Mouse (Mus musculus): ENCODE measurements around the gene Plet1. TPM values are rescaled to one million over a fixed set of nuclear protein-coding genes. Genes with fewer than 3 reads are reported as not detected.

Plet1 gene
- polyA plus RNA-seq (2016; fragmentation: Nextera tagmentation; extraction: Ambion mirVana): 0.29 TPM in 1 of 2 replicates, not detected in the other

- no peak within 1 kb of the TSS for H3K4me3 ChIP-seq
- H3K27me3 ChIP-seq (ENCODE audit: low read depth, poor library complexity, severe bottlenecking): no peaks in the 10 kb centered on the region
- H3K9me3 ChIP-seq (replicated peaks): no peaks in the 10 kb centered on the region
- H3K36me3 ChIP-seq: no peaks in the 10 kb centered on the region
- no peak within 1 kb of the TSS for H3K27ac ChIP-seq
- peaks cover 25% of the 10 kb centered on the region for H3K4me1 ChIP-seq
- WGBS: 77% methylated on average over 6 of the region's 6 CpGs
- no peak for DNase-seq (ENCODE audit: low spot score)
Observed at GRCm38 (mm10) chr9:50494311-50494710, at the start of gene Plet1. Gene Plet1 (plus strand): TSS chr9:50494525.

DNA sequence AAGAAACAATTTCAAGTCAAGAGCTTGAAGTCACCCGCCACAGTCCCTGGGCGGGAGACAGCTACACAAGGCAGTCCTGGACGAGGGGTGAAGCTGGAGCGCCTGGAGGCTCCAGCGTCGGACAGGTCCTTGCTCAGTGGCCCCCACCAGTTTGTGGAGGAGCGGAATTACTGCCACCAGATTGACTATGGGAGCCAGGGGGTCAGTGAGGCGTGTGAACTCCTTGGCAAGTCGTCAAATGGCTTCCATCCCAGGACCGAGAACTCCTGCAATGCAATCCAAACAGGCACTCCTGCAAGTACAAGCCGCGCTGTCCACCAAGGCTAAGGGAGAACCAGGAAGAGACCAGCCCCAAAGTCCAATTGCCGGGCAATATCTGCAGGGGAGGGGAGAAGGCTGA, 45.3 kb upstream of the Plet1 start:
- 71% methylated on average over 13 of the region's 13 CpGs for WGBS
- Histone ChIP-seq H3K4me3 (no peak overlapping the region), H3K9me3 (replicated peaks) (no peaks in the 10 kb centered on the region), H3K4me1 (no peaks in the 10 kb centered on the region), H3K27me3 (ENCODE audit: low read depth, poor library complexity, severe bottlenecking) (no peaks in the 10 kb centered on the region), H3K27ac (no peak overlapping the region), H3K36me3 (no peaks in the 10 kb centered on the region)
- DNase-seq (ENCODE audit: low spot score): no peak

DNA sequence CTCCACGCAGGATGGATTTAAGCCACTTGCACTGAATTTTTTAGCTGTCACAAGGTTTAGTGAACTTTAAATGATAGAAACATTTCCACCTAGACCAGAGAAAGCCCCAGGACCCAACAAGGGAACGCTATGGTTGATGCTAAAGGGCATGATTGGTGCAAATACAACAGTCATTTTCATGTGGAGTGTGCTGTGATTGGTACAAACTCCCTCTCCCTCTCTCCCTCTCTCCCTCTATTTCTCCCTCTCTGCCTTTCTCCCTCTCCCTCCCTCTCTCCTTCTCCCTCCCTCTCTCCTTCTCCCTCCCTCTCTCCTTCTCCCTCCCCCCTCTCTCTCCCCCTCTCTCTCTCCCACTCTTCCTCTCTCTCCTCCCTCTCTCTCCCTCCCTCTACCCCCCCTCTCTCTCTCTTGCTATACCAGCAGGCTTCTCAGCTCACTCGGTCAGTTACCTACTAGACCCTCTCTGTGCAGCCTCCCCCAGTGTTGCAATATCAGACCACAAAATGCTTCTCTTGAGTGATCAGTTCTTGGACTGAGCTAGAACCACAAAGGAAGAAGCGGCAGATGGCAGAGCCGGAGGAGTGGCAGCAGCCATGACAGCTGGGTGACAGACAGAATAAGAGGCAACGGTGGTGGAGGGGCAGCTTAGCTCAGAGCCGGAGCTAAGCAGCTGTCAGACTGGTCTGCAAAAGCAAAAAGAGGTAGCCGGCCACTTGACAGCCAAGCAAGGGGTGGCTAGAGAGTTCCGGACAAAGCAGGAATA, 42.7 kb upstream of the Plet1 start:
- Histone ChIP-seq H3K27me3 (ENCODE audit: low read depth, poor library complexity, severe bottlenecking) (no peaks in the 10 kb centered on the region), H3K9me3 (replicated peaks) (no peaks in the 10 kb centered on the region), H3K4me1 (no peaks in the 10 kb centered on the region), H3K36me3 (no peaks in the 10 kb centered on the region), H3K27ac (no peak overlapping the region), H3K4me3 (no peak overlapping the region)
- DNase-seq (ENCODE audit: low spot score): no peak
- 70% methylated on average over 9 of the region's 9 CpGs for WGBS

- H3K27ac ChIP-seq: no peak overlapping the region
- no peaks in the 10 kb centered on the region for H3K4me1 ChIP-seq
- H3K36me3 ChIP-seq: no peaks in the 10 kb centered on the region
- H3K4me3 ChIP-seq: peak overlapping the region; percentile 23; the same call in 1 of the 2 replicates
- H3K9me3 ChIP-seq (replicated peaks): no peaks in the 10 kb centered on the region
- 16% methylated on average over 10 of the region's 10 CpGs for WGBS
- no peaks in the 10 kb centered on the region for H3K27me3 ChIP-seq (ENCODE audit: low read depth, poor library complexity, severe bottlenecking)
- DNase-seq (ENCODE audit: low spot score): peak; percentile 85
Observed at GRCm38 (mm10) chr9:50452303-50452775, 42.0 kb upstream of the Plet1 start.

DNA sequence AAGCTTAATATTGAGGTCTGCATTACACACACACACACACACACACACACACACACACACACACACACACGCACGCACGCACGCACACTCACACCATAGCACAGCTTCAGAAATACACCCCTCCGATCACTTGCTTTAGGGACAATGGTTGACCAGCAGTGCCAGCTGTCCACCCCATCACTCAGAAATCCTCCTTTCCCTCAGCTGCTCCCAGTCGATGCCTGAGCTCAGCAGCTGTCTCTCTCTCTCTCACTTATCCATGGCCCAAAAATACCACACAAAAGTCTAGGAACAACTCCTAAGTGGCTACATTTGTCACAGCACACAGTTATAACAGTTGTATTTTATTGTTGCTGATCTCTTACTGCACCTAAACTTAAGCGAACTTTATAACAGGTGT, 36.7 kb upstream of the Plet1 start:
- DNase-seq (ENCODE audit: low spot score): no peak
- Histone ChIP-seq H3K27me3 (ENCODE audit: low read depth, poor library complexity, severe bottlenecking) (no peaks in the 10 kb centered on the region), H3K9me3 (replicated peaks) (no peaks in the 10 kb centered on the region), H3K27ac (no peak overlapping the region), H3K4me1 (peaks cover 2% of the 10 kb centered on the region), H3K4me3 (no peak overlapping the region), H3K36me3 (no peaks in the 10 kb centered on the region)
- WGBS: 85% methylated on average over 7 of the region's 7 CpGs

DNA sequence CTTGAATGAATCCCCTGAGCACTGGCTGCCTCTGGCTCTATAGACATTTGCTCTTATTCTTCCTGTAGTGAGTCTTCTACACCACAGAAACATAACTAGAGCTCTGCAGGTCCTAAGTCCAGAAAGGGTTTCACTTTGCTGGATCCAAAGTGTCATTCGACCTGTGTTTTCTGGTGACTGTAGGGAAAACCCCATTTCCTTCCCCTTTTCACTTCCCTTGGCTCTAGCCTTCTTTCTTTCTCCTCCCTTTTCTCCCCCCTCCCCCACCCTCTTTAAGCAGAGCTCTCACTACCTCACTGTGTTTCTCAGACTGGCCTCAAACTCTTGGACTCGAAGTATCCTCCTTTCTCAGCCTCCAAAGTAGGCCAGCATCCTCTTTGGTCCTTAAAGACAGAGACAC, 34.8 kb upstream of the Plet1 start:
- Histone ChIP-seq H3K4me1 (peaks cover 5% of the 10 kb centered on the region), H3K27ac (no peak overlapping the region), H3K27me3 (ENCODE audit: low read depth, poor library complexity, severe bottlenecking) (no peaks in the 10 kb centered on the region), H3K36me3 (no peaks in the 10 kb centered on the region), H3K9me3 (replicated peaks) (no peaks in the 10 kb centered on the region), H3K4me3 (no peak overlapping the region)
- no peak for DNase-seq (ENCODE audit: low spot score)
- WGBS: 71% methylated on average over 2 of the region's 2 CpGs

GRCm38 (mm10) chr9:50462494-50463204, 31.7 kb upstream of the Plet1 start:
- DNase-seq (ENCODE audit: low spot score): peak; percentile 77
- H3K27me3 ChIP-seq (ENCODE audit: low read depth, poor library complexity, severe bottlenecking): no peaks in the 10 kb centered on the region
- H3K4me1 ChIP-seq: peaks cover 5% of the 10 kb centered on the region
- no peaks in the 10 kb centered on the region for H3K9me3 ChIP-seq (replicated peaks)
- no peak overlapping the region for H3K27ac ChIP-seq
- H3K36me3 ChIP-seq: no peaks in the 10 kb centered on the region
- WGBS: 41% methylated on average over 19 of the region's 19 CpGs
- H3K4me3 ChIP-seq: peak overlapping the region; percentile 30

DNA sequence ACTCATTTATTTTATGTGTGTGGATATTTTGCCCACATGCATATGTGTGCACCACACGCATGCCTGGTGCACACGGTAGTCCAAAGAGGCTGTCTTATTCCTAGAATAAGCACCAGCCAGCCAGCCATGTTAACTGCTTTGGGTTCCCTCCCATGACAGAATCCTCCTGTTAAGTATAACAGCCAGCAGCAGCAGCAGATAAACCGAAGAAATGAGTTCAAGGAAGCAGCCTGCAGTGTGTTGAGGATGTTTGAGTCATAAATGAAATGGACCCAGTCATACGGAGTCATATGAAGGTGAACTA, 31.2 kb upstream of the Plet1 start:
- WGBS: 46% methylated on average over 4 of the region's 4 CpGs
- DNase-seq (ENCODE audit: low spot score): no peak
- Histone ChIP-seq H3K4me1 (peaks cover 5% of the 10 kb centered on the region), H3K27me3 (ENCODE audit: low read depth, poor library complexity, severe bottlenecking) (no peaks in the 10 kb centered on the region), H3K36me3 (no peaks in the 10 kb centered on the region), H3K27ac (no peak overlapping the region), H3K9me3 (replicated peaks) (no peaks in the 10 kb centered on the region), H3K4me3 (no peak overlapping the region)

GRCm38 (mm10) chr9:50470377-50471100, 23.8 kb upstream of the Plet1 start:
- no peaks in the 10 kb centered on the region for H3K36me3 ChIP-seq
- H3K27me3 ChIP-seq (ENCODE audit: low read depth, poor library complexity, severe bottlenecking): no peaks in the 10 kb centered on the region
- no peak overlapping the region for H3K27ac ChIP-seq
- no peak for DNase-seq (ENCODE audit: low spot score)
- no peak overlapping the region for H3K4me3 ChIP-seq
- 0 out of 2 replicates have a peak, but pooled peaks cover 4% of the 10 kb centered on the region for H3K4me1 ChIP-seq
- 83% methylated on average over 5 of the region's 5 CpGs for WGBS
- H3K9me3 ChIP-seq (replicated peaks): no peaks in the 10 kb centered on the region

GRCm38 (mm10) chr9:50471181-50471901, 23.0 kb upstream of the Plet1 start:
- Histone ChIP-seq H3K27ac (no peak overlapping the region), H3K4me1 (0 out of 2 replicates have a peak, but pooled peaks cover 4% of the 10 kb centered on the region), H3K9me3 (replicated peaks) (no peaks in the 10 kb centered on the region), H3K4me3 (no peak overlapping the region), H3K36me3 (no peaks in the 10 kb centered on the region), H3K27me3 (ENCODE audit: low read depth, poor library complexity, severe bottlenecking) (no peaks in the 10 kb centered on the region)
- 73% methylated on average over 13 of the region's 13 CpGs for WGBS
- no peak for DNase-seq (ENCODE audit: low spot score)

GRCm38 (mm10) chr9:50475318-50475717, 19.0 kb upstream of the Plet1 start:
- H3K27ac ChIP-seq: no peak overlapping the region

DNA sequence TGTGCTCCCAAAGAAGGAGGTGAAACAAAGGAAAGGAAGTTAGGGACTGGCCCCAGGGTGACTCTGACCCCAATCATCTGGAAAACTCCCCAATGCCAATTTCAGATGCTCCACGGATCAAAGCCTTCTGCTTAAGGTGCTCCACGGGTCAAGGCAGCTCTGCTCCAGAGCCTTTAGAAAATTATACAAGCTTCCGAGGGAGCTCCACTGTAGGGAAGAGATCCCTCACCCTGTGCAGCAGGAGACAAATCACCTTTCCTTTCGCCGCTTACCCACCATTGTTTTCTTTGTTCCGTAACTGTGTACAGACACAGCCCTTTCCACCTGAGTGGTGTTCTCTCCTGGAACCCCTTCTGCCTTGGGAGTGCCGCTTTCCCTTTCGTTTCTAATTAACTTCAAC, 18.6 kb upstream of the Plet1 start:
- WGBS: 77% methylated on average over 8 of the region's 8 CpGs
- Histone ChIP-seq H3K4me3 (no peak overlapping the region), H3K36me3 (no peaks in the 10 kb centered on the region), H3K27ac (no peak overlapping the region), H3K9me3 (replicated peaks) (no peaks in the 10 kb centered on the region), H3K4me1 (peaks cover 20% of the 10 kb centered on the region), H3K27me3 (ENCODE audit: low read depth, poor library complexity, severe bottlenecking) (peaks cover 11% of the 10 kb centered on the region; the same call in 1 of the 2 replicates)
- DNase-seq (ENCODE audit: low spot score): no peak

More at GRCm38 (mm10) chr9:50475318-50475717, 19.0 kb upstream of the Plet1 start:
- H3K27me3 ChIP-seq (ENCODE audit: low read depth, poor library complexity, severe bottlenecking): peaks cover 11% of the 10 kb centered on the region; the same call in 1 of the 2 replicates
- no peak overlapping the region for H3K4me3 ChIP-seq
- no peak for DNase-seq (ENCODE audit: low spot score)
- peaks cover 20% of the 10 kb centered on the region for H3K4me1 ChIP-seq
- H3K9me3 ChIP-seq (replicated peaks): no peaks in the 10 kb centered on the region
- H3K36me3 ChIP-seq: no peaks in the 10 kb centered on the region
- WGBS: 88% methylated on average over 7 of the region's 7 CpGs
